Mouse (Mus musculus): ENCODE results near the gene Crx.

GRCm38 (mm10) chr7:15882317-15882716, 2.5 kb upstream of the Crx start, which contains the start of gene Crxos:
- TF ChIP-seq CTCF (IDR thresholded peaks at IDR 0.05; ENCODE audit: low read depth) (no peak), EP300 (optimal IDR thresholded peaks at IDR 0.05) (no peak)
